Mouse (Mus musculus): ENCODE results near the gene Ppt1.

GRCm38 (mm10) chr4:122884051-122884450 is 48.0 kb downstream of the Ppt1 start:
- TF ChIP-seq POLR2A (IDR thresholded peaks at IDR 0.05; ENCODE audit: extremely low read depth, insufficient read depth, low read length): no peak
- TF ChIP-seq CTCF (IDR thresholded peaks at IDR 0.05; ENCODE audit: low read depth, low read length): no peak

All from liver, adult 2 months (tissue).